Mouse (Mus musculus) CH12F3 (cell line): Measurements from ENCODE around the gene Mgat4c.
"Not testable (repeated sequence)": the region's sequence is repeated elsewhere in the genome, so short reads cannot be mapped to it uniquely, and the experiment has no call there.

ENCODE experiments used
- in situ Hi-C: fragments of 300-500 bp; cut with MboI; formaldehyde crosslinking; loops from 2 replicates; pipeline ENCODE4 v1.14.3; 2020; ENCODE audit warnings: low sequenced_read_pairs

Mgat4c gene

GRCm38 (mm10) chr10:102123153-102123552, 441.9 kb downstream of the Mgat4c start:
- in situ Hi-C loops, result no loop called here

GRCm38 (mm10) chr10:102127340-102127739, 446.1 kb downstream of the Mgat4c start:
- in situ Hi-C loops, result no loop called here

DNA sequence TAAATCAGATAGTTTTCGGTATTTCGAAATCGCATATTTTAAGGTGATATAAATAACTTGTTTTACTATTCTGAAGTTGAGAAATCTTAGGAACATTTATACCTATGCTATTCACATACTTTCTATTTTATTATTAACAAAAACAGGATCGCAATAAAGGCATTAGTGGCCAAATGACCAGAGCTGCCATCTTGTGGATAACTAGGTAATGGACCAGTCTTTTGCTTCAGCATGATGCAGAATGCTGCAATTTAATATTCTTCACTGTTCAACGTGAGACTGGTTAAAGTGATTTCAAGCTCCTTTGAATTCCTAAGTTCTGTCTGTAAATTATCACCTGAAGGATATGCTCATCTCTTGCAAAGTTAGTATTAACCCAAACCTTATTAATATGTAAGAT, 473.6 kb downstream of the Mgat4c start:
- in situ Hi-C loops, result no loop called here

- in situ Hi-C loops, result no loop called here
These were observed 474.6 kb downstream of the Mgat4c start for GRCm38 (mm10) chr10:102155853-102156252.

GRCm38 (mm10) chr10:102158809-102159208, 477.5 kb downstream of the Mgat4c start:
- in situ Hi-C loops, result no loop called here

- in situ Hi-C loops, result no loop called here
These were observed 503.4 kb downstream of the Mgat4c start for GRCm38 (mm10) chr10:102184726-102185125.

- in situ Hi-C loops, result no loop called here
These were observed 510.4 kb downstream of the Mgat4c start for GRCm38 (mm10) chr10:102191646-102192045.

- in situ Hi-C loops, result no loop called here
These were observed 515.6 kb downstream of the Mgat4c start for GRCm38 (mm10) chr10:102196850-102197249.

DNA sequence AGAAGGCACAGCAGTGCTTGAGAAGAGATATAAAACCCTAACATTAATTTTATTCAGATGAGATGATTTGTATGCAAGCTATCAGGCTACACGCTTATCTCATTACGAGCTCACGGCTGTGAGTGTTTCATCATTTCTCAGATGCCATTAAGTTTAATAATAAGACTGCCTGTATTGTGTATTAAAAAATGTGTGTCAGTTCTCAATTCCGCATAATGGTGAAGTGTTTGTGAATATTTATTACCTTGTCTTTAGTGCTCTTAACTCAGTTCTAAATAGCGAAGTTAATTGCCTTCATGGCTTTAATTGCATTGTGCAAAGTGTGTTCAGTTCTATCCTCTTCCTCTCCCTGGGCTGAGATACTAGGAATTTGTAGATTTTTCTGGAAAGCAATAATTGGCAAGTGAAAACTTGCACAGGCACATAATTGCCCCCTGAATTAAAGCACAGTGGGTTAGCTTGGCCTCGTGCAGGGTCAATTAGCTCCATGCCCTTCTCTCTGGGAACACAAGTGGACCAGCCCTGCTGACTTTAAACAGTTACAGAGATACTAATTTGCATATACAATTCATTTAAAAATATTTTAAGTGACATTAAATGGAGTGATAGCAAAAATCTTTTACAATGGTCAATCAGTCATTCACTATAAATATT, 557.4 kb downstream of the Mgat4c start:
- in situ Hi-C loops, result no loop called here

- in situ Hi-C loops, result no loop called here
These were observed 562.6 kb downstream of the Mgat4c start for GRCm38 (mm10) chr10:102243897-102244296.

DNA sequence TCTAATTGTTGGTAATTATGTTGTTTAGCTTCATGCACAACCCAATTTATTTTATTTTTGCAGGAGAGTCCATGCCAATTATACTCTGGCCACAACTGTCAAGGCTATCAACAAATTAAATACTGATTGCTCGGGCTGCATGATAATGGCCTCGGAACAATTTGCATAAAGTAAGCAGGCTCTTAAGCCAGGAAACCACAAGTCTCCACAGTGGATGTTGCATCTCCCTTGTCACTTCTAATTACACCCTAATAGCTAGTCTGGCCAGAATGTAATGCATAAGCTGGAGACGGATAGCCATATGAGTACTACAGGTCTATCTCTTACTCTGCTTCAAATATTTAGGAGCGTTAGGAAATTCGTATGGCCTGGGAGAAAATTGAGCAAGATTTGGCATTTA, 563.3 kb downstream of the Mgat4c start:
- in situ Hi-C loops, result no loop called here

- in situ Hi-C loops, result no loop called here
These were observed 564.0 kb downstream of the Mgat4c start for GRCm38 (mm10) chr10:102245269-102245668.

DNA sequence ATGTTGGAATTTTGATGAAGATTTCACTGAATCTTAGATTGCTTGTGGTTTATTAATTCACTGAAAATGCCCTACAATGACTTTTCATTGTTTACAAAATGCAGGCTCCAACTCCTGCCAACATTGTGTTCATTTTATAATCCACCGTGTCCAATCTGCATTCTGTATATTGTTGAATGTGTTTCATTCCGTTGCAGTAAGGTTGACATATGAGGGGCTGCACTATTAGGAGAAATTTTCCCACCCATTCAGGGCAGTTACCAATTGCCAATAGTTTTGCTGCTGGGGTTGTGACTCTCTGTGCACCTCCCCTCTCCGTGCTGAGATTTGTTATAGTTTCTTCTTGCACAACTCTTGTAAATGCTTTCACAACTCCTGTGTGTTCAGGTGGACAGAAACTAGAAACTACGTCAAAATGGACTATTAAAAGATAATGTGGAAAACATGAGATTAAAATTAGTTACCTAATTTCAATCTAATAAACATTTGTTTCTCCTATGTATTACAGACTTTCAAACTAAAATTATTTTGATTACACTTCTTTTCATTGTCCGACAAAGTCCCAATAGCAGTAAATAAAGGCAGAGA, 627.7 kb downstream of the Mgat4c start:
- in situ Hi-C loops, result no loop called here

DNA sequence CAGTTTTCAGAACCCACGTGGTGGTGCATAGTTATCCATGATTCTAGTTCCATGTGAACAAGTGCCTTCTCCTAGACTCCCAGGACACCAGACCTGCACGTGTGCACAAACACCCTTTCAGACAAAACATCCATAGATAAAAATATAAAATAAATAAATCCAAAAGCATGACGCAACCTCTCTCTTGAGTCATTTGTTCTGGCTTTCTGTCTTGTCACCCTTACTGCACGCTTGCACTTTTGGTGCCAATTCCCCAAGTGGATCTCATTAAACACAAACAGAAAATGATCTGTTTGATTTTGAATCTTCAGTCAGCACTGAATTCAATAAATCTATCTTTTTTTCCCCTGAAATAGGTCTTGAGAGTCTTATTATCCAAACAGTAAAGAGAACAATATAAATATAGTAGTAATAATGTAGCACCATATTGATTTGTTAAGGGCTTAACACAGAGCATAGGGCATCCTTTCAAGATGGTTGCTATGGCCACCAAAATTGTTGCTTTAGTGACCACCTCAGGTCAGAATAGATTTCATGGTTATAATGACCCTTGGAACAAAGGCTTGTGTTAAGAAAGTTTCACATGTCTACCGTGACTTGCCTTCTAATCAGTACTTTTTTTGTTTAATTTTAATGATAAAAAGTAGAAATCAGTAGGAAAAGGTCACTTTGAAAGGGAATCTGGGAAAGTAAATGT, 684.5 kb downstream of the Mgat4c start:
- in situ Hi-C loops, result no loop called here

- in situ Hi-C loops, result no loop called here
These were observed 689.3 kb downstream of the Mgat4c start for GRCm38 (mm10) chr10:102370576-102370975.

- in situ Hi-C loops, result no loop called here
These were observed 690.8 kb downstream of the Mgat4c start for GRCm38 (mm10) chr10:102372111-102372510.

- in situ Hi-C loops, result no loop called here
These were observed 692.8 kb downstream of the Mgat4c start for GRCm38 (mm10) chr10:102374061-102374460.

GRCm38 (mm10) chr10:102377377-102377776, 696.1 kb downstream of the Mgat4c start:
- in situ Hi-C loops, result no loop called here

- in situ Hi-C loops, result no loop called here
These were observed 707.9 kb downstream of the Mgat4c start for GRCm38 (mm10) chr10:102389223-102389622.

GRCm38 (mm10) chr10:102417654-102418272, 736.5 kb downstream of the Mgat4c start:
- in situ Hi-C loops, result no loop called here

- in situ Hi-C loops, result not testable (repeated sequence)
These were observed 753.8 kb downstream of the Mgat4c start for GRCm38 (mm10) chr10:102435048-102435447.

DNA sequence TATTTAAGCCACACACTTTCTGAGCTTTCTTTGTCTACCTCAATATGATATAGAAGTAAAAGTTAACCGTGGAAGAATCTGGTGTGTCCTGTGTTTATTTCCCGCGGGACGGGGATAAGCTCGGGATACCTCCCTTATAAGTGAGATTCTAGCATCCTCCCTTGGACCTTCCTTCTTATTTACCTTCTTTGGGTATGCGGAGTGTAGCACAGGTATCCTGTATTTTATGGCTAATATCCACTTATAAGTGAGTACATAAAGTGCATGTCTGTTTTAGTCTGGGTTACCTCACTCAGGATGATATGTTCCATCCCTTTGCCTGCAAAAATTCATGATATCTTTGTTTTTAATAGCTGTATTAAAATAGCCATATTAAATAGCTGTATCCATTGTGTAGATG, 754.2 kb downstream of the Mgat4c start:
- in situ Hi-C loops, result not testable (repeated sequence)
